Mouse (Mus musculus) spleen, postnatal 36 days (tissue): Measurements from ENCODE around the gene Slc38a10.

ENCODE experiments used
- DNase-seq, 2 experiments: peaks; one replicate each; pipeline ENCODE4 v3.0.0; 2022; ENCODE audit warnings: low spot score in 2 of 2, mixed read lengths in 1 of 2

Gene Slc38a10

DNA sequence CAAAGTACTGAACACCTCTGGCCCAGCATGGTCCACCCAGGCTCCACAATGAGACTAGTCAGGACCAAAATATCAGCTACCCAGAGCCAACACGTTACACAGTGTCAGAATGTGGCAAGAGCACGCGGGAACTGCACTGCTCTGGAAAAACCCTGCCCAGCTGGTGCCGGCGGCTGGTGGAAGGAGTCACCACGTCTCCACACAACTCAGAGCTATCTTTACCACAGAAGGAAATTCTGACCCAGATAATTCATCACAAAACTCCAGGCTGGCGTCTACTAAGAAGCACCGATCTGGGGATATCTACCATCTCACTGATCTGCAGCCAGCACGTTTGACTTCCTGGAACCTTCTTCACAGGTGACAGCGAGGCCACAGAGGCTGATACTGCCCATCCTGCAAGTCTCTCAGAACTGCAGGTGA, 11.8 kb downstream of the Slc38a10 start:
- no peak for DNase-seq

- no peak for DNase-seq
Measured at GRCm38 (mm10) chr11:120137625-120138004, 13.5 kb downstream of the Slc38a10 start.

GRCm38 (mm10) chr11:120136796-120137624, 14.1 kb downstream of the Slc38a10 start:
- DNase-seq = no peak

GRCm38 (mm10) chr11:120136195-120136594, 15.0 kb downstream of the Slc38a10 start:
- DNase-seq = no peak

DNA sequence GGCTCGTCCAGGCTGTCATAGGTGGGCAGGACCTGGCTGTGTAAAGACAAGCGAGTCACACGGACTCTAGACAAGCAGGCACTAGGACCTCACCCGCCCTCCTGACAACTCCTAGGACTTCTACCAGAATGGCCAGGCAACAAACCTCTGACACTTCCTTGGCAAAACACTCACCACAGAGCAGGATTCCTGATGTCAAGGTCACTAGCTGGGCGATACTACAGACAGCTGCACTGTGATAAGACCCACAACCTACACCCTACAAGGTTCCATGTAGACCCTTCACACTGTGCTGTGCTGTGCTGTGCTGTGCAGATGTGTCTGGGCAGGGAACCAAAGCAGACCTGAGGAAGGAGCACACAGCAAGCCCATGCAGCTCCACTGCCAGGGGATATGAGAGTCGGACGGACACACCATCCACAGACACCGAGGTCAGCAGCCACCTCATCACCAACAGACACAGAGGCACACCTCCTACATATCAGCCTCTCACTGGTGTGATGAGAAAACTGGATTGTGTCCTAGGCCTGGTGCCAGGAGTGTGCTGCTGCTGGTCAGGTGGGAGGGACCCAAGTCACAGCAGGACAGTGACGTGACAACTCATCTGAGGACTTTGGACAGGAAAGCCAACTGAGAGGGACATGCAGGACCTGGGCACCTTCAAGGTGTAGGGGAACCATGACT, 16.2 kb downstream of the Slc38a10 start:
- no peak for DNase-seq

DNA sequence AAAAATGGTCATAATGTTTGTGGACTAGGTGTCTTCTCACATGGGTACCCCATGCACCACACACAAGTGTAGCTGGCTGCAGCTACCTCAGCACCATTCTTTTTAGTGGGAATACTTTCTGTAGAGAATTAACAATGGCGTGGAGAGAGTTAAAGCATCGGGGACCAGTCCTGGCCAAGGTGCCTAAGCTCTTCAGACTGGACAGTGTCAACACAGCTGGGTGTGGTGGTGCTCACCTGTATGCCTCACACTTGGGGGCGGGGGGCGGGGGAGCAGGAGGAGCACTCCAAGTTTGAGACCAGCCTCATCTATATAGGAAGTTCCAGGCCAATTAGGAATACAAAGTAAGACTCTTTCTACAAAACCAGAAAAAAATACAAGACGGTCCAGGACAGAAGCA, 17.0 kb downstream of the Slc38a10 start:
- DNase-seq = no peak

GRCm38 (mm10) chr11:120129281-120129680, 21.9 kb downstream of the Slc38a10 start:
- no peak for DNase-seq

- no peak for DNase-seq
Measured at GRCm38 (mm10) chr11:120126845-120127244, 24.3 kb downstream of the Slc38a10 start.

DNA sequence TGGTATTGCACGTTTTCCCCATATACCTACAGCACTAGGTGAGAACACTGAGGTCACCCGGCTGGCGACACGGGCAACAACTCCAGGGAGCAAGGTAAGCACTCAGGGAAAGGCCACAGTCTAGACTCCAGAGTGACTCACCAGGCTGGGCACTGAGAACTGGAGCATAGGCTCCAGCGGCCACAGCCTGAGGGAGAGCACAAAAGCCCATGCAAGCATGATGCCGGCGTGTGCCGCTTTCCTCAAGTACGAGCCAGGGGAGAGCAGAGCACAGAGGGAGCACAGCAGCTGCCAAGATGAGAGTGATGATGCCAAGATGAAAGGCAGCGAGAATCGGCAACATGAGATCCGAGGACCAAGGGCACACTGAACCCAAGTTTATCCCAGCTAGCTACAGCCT, 29.0 kb downstream of the Slc38a10 start:
- DNase-seq = no peak

- no peak for DNase-seq
Measured at GRCm38 (mm10) chr11:120120642-120121420, 30.3 kb downstream of the Slc38a10 start.

DNA sequence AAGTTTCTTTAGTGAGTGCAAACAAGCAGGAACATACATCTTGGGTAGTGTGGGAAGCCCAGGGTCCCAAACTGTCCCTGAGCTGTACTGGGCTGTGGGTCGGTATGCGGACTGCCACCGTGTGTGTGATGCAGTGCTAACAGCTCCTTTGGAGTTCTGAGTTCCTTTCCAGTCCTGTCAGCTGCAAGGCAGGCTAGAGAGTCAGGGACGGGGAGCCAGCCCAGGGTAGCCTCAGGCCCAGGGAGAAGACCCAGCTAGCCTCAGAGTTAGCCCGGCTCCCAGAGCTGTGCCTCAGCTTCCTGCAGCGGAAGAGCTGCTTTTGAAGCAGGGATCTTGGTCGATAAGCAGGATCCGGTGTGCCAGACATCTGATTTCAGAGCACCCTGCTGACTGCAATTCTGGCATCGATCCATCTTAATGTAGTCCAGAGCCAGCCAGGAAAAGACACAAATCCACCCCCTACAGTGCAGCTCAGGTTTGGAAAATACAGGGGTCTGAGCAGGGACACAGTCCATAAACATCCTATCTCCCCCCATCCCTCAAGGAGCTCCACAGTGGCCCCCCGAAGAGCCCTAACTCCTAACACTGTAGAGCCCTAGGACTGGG, 31.1 kb downstream of the Slc38a10 start:
- DNase-seq = no peak

GRCm38 (mm10) chr11:120119108-120119507, 32.0 kb downstream of the Slc38a10 start:
- no peak for DNase-seq

DNA sequence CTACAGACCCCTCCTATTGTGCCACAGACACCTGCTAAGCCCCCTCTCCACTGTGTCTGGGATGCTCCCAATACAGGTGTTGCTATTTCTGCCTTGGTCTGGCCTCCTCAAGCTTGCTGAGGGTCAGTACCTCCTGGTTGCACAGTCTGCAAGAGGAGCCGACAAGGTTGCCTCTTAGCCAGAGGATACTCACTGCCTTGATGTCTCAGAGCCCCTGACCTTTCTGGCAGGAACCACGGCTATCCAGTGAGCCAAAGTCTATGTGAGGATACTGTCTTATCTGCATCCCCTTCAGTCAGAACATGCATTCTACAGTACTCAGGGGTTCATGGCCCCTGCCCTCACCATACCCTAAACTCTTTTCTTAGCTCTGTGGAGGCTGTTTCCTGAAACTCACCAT, 33.5 kb downstream of the Slc38a10 start:
- no peak for DNase-seq

DNA sequence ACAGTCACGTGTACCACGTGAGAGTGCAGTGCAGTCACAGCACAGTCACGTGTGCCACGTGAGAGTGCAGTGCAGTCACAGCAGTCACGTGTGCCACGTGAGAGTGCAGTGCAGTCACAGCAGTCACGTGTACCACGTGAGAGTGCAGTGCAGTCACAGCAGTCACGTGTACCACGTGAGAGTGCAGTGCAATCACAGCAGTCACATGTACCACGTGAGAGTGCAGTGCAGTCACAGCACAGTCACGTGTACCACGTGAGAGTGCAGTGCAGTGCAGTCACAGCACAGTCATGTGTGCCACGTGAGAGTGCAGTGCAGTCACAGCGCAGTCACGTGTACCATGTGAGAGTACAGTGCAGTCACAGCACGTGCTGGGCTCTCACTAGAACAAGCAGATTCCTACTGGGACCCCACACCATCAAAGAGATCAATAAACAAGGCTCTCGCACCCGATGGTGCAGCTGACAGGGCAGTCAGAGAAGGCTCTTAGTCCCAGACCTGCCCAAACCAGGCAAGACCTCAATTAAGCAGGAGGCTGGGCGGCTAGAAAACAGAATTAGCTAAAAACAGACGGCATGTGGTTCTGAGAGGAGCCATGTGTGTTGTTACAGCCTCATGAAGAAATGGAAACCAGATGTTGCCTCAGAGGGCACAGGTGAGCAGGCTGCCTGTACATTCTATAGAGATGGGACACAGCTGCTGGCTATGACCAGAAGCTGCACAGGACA, 36.5 kb downstream of the Slc38a10 start:
- DNase-seq = no peak

- no peak for DNase-seq
Measured at GRCm38 (mm10) chr11:120112136-120112535, 39.0 kb downstream of the Slc38a10 start.

DNA sequence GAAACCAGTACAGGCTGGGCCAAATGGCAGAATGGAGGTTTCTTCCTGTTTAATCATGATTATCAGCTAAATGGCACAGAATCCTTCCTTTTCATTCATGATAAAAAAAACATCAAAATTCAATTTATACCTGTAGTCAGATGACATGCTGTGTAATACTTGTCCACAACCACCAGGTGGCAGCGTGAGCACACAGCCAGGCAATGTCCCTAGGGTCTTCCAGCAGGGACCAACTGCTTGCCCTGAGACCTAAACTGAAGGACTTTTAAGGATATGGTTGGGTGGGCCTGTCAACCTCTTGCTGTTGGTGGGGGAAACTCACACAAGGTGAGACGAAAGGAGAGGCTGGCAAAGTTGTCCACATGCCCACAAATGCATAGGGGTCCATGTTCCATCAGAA, 40.1 kb downstream of the Slc38a10 start:
- DNase-seq = peak in 1 of 2 experiments; percentile 24

DNA sequence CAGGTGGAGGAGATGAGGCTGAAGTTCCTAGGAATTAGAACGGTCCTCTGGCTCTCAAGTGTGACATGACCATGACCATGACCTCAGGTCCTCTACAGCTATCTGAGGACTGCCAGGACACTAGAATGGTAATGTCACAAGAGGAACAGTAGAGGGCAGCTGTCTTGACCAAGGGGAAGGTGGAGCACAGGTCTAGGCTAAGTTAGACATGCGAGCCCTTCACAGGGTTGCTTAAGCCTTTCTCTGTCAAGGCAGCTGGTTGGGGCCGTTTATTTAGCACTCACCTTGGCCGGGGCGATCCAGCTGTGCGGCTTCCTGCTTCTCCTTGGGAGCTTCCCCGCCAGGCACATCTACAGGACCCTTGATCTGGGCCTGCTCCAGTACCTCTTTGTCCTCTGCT, 40.6 kb downstream of the Slc38a10 start:
- DNase-seq = no peak

- no peak for DNase-seq
Measured at GRCm38 (mm10) chr11:120109558-120110210, 41.5 kb downstream of the Slc38a10 start.

GRCm38 (mm10) chr11:120107796-120108195, 43.4 kb downstream of the Slc38a10 start:
- no peak for DNase-seq

- DNase-seq = no peak
Measured at GRCm38 (mm10) chr11:120107026-120107425, 44.1 kb downstream of the Slc38a10 start.
